Mouse (Mus musculus): ENCODE measurements around the gene Sult2b1. TPM values are rescaled to one million over a fixed set of nuclear protein-coding genes. Genes with fewer than 3 reads are reported as not detected.

The Sult2b1 gene
- polyA plus RNA-seq, 1 experiment from 2014 or later, result 2.9 TPM

DNA sequence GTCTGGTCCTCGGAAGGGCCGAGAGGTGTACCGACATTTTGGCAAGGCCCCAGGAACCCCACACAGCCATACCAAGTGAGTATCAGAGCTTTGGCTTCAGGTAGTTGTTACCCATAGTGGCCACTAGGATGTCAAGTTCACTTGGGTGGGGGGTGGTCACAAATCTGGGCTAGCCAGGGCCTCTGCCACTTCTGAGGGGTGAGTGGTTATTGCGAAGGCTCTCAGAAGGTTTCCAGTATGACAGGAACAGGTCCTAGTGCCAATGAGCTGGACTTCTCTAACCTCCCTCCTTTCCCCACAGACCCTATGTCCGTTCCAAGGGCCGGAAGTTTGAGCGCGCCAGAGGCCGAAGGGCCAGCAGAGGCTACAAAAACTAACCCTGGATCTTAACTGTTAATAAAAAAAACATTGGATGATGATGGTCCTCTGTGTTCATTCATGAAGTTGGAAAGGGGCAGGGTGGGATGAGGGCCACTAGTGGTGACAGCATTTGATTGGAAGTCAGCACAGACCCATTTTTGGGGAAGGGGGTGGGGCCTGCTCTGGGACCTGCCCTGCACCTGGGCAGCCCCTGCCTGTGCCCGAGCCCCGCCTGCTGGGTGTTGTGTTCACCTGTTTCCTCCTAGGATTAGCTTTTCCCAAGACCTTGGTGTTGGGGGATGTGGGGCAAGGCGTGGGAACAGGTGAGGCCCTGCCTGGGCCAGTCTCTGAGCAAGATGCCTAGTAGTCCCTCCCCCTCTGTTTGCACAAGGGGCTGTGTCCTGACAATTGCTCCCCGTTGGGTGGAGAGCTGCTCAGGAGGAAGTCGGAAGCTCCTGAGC, 63.8 kb downstream of the Sult2b1 start, which contains the start of gene Fam83e:
Gene Fam83e (plus strand): TSS at position 800 of the 821 bp plus-strand sequence.
- H3K9ac ChIP-seq, result peak within 1 kb of the TSS; percentile 21
- peak; percentile 82 for ATAC-seq
- H3K27ac ChIP-seq, result peak within 1 kb of the TSS; percentile 59
- peak within 1 kb of the TSS; percentile 71 for H3K4me3 ChIP-seq (replicated peaks)
- H3K27me3 ChIP-seq (replicated peaks), result no peaks in the 10 kb centered on the region
- H3K4me2 ChIP-seq (replicated peaks), result peak within 1 kb of the TSS; percentile 76
- peaks cover 37% of the 10 kb centered on the region for H3K4me1 ChIP-seq (replicated peaks)
- WGBS, result 66% methylated on average over 14 of the region's 14 CpGs
- H3K36me3 ChIP-seq, result peaks cover 34% of the 10 kb centered on the region
- H3K9me3 ChIP-seq, result no peaks in the 10 kb centered on the region

- no peak for ATAC-seq
- Histone ChIP-seq H3K27me3 (replicated peaks) (no peaks in the 10 kb centered on the region), H3K9ac (peak overlapping the region; percentile 91), H3K4me1 (replicated peaks) (peaks cover 34% of the 10 kb centered on the region), H3K9me3 (no peaks in the 10 kb centered on the region), H3K4me3 (replicated peaks) (peak overlapping the region; percentile 71), H3K4me2 (replicated peaks) (peak overlapping the region; percentile 76), H3K27ac (peak overlapping the region; percentile 41; the same call in 1 of the 2 replicates), H3K36me3 (peaks cover 27% of the 10 kb centered on the region)
- 88% methylated on average over 16 of the region's 16 CpGs for WGBS
Observed at GRCm38 (mm10) chr7:45719738-45720412, 64.6 kb downstream of the Sult2b1 start.

DNA sequence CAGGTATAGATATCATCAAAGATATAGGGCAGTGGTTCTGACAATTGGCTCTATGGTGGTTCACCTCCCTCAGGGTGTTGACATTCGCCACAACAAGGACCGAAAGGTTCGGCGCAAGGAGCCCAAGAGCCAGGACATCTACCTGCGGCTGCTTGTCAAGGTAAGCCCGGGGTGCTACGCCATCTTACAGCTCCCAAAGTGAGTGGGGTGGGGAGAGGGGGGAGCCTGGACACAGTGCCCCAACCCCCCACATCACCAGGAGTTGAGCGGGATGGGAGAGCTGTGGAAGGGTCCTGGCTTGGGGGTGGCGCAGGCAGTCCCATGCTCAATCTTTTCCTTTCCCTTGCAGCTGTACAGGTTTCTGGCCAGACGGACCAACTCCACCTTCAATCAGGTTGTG, 65.3 kb downstream of the Sult2b1 start:
- WGBS, result 68% methylated on average over 10 of the region's 10 CpGs
- peaks cover 21% of the 10 kb centered on the region for H3K36me3 ChIP-seq
- peak overlapping the region; percentile 91 for H3K9ac ChIP-seq
- H3K27ac ChIP-seq, result 0 out of 2 replicates have a peak overlapping the region, but pooled peaks have one; percentile 41
- H3K9me3 ChIP-seq, result no peaks in the 10 kb centered on the region
- peak overlapping the region; percentile 71 for H3K4me3 ChIP-seq (replicated peaks)
- no peaks in the 10 kb centered on the region for H3K27me3 ChIP-seq (replicated peaks)
- H3K4me1 ChIP-seq (replicated peaks), result peaks cover 39% of the 10 kb centered on the region
- peak overlapping the region; percentile 76 for H3K4me2 ChIP-seq (replicated peaks)
- no peak for ATAC-seq

- no peak for ATAC-seq
- H3K4me3 ChIP-seq (replicated peaks), result peak overlapping the region; percentile 71
- no peaks in the 10 kb centered on the region for H3K27me3 ChIP-seq (replicated peaks)
- H3K4me2 ChIP-seq (replicated peaks), result peak overlapping the region; percentile 76
- no peaks in the 10 kb centered on the region for H3K9me3 ChIP-seq
- H3K9ac ChIP-seq, result peak overlapping the region; percentile 91
- WGBS, result under 1% methylated on average over 20 of the region's 20 CpGs
- peaks cover 16% of the 10 kb centered on the region for H3K36me3 ChIP-seq
- H3K27ac ChIP-seq, result peak overlapping the region; percentile 90
- H3K4me1 ChIP-seq (replicated peaks), result peaks cover 45% of the 10 kb centered on the region
Observed at GRCm38 (mm10) chr7:45718331-45718730, 66.1 kb downstream of the Sult2b1 start.

DNA sequence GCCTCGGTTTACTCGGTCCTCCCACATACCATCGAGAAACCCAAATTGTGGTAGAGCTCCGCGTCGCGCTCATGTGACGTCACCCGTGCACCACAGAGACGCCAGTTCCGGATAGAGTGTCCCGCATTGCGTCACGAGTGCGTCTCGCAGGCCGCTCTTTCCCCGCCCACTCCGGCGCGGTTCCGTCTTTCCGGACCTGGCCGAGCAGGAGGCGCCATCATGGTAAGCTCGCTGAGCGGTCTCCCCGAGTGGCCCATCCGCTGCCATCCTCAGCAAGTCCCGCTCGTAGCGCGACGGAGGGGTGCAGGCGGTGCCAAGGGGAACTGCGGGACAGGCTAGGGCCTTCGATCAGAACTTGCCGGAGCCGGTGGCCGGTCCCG, 66.6 kb downstream of the Sult2b1 start, which contains the start of gene Sphk2:
Gene Sphk2 (minus strand): TSS at position 85 of the 380 bp plus-strand sequence.
- Histone ChIP-seq H3K9me3 (no peaks in the 10 kb centered on the region), H3K4me3 (replicated peaks) (peak within 1 kb of the TSS; percentile 71), H3K36me3 (peaks cover 20% of the 10 kb centered on the region), H3K4me1 (replicated peaks) (peaks cover 50% of the 10 kb centered on the region), H3K4me2 (replicated peaks) (peak within 1 kb of the TSS; percentile 83), H3K27ac (peak within 1 kb of the TSS; percentile 90), H3K9ac (peak within 1 kb of the TSS; percentile 91), H3K27me3 (replicated peaks) (no peaks in the 10 kb centered on the region)
- under 1% methylated on average over 41 of the region's 41 CpGs for WGBS
- ATAC-seq, result peak; percentile 58

GRCm38 (mm10) chr7:45716952-45717917, 67.2 kb downstream of the Sult2b1 start:
- H3K4me1 ChIP-seq (replicated peaks), result peaks cover 51% of the 10 kb centered on the region

GRCm38 (mm10) chr7:45716460-45716857, 68.0 kb downstream of the Sult2b1 start:
- no peaks in the 10 kb centered on the region for H3K27me3 ChIP-seq (replicated peaks)
- peaks cover 26% of the 10 kb centered on the region for H3K36me3 ChIP-seq
- peak overlapping the region; percentile 83 for H3K4me2 ChIP-seq (replicated peaks)
- peak overlapping the region; percentile 71; the same call in 1 of the 2 replicates for H3K4me3 ChIP-seq (replicated peaks)
- 89% methylated on average over 3 of the region's 3 CpGs for WGBS
- H3K4me1 ChIP-seq (replicated peaks), result peaks cover 52% of the 10 kb centered on the region
- no peak for ATAC-seq
- H3K9ac ChIP-seq, result peak overlapping the region; percentile 77; the same call in 1 of the 2 replicates
- no peak overlapping the region for H3K27ac ChIP-seq
- no peaks in the 10 kb centered on the region for H3K9me3 ChIP-seq

More at GRCm38 (mm10) chr7:45716952-45717917, 67.2 kb downstream of the Sult2b1 start:
- H3K9ac ChIP-seq, result peak overlapping the region; percentile 77
- peaks cover 18% of the 10 kb centered on the region for H3K36me3 ChIP-seq
- no peaks in the 10 kb centered on the region for H3K9me3 ChIP-seq
- H3K27ac ChIP-seq, result peak overlapping the region; percentile 89
- no peaks in the 10 kb centered on the region for H3K27me3 ChIP-seq (replicated peaks)
- H3K4me3 ChIP-seq (replicated peaks), result peak overlapping the region; percentile 71
- no peak for ATAC-seq
- WGBS, result 8% methylated on average over 31 of the region's 31 CpGs
- peak overlapping the region; percentile 83 for H3K4me2 ChIP-seq (replicated peaks)

DNA sequence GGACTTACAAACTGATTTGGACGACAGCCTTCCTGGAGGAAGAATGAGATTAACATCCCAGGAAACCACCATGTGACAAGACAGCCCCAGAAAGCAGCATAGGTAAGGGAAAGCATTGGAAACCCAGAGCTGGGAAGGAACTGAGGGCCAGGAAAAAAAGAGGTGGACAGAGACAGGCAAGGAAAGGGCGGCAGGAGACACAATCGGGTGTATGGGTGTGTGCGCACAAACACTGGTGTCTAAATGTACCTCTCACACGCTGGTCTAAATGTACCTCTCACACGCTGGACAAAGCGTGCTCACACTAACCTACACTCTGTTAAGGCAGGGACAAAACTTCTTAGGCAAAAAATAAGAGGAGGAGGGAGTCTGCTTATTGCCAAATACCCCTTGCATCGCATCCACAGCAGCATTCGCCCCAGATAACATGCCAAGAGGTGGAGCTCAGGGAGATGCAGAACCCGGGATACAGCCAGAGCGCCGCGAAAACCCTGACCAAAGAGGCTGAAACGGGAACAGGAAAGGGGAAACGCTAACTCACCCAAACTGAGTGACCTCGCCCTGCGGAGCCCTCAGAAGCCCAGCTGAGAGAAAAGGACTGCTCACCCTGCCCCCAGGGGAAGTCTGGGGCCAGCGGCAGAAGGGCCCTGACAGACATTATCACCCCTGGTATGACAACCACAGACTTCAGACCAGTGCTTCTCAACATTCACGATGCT, 68.6 kb downstream of the Sult2b1 start:
- Histone ChIP-seq H3K4me2 (replicated peaks) (peak overlapping the region; percentile 83), H3K9me3 (no peaks in the 10 kb centered on the region), H3K27ac (peak overlapping the region; percentile 95; the same call in 1 of the 2 replicates), H3K27me3 (replicated peaks) (no peaks in the 10 kb centered on the region), H3K9ac (peak overlapping the region; percentile 77), H3K36me3 (peaks cover 30% of the 10 kb centered on the region), H3K4me1 (replicated peaks) (peaks cover 54% of the 10 kb centered on the region), H3K4me3 (replicated peaks) (peak overlapping the region; percentile 71)
- WGBS, result 80% methylated on average over 19 of the region's 19 CpGs
- no peak for ATAC-seq

DNA sequence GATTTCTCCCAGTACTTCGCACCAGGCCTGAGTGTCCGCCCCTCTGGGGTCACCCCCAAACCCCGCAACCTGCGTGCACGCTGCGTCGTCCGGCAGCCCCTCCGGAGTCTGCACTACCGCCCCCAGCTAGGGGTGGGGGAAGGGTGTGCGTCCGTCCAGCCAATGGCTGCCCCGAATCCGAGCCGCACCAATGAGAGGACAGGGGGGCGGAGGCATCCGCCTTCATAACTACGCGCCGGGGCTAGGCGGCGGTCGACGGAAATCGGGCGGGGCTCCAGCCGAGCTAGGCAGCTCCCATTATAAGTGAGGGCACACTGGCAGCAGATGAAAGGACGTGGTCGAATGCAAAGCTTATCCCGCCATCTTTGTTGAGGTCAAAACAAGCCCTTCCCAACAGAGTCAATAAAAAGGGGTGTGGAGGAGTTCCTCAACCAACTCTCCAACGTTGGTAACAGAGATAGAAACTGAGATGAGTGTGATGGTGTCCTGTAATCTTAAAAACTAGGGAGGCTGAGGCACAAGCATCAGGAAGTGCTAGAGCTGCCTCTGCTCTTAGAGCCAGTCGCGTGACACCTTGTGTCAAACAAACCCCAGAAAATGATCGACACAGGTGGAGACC, 69.3 kb downstream of the Sult2b1 start, which contains the start of gene Rpl18:
Gene Rpl18 (plus strand): TSS at position 368 of the 619 bp plus-strand sequence.
- Histone ChIP-seq H3K4me2 (replicated peaks) (peak within 1 kb of the TSS; percentile 83), H3K4me1 (replicated peaks) (peaks cover 59% of the 10 kb centered on the region), H3K27me3 (replicated peaks) (no peaks in the 10 kb centered on the region), H3K9ac (peak within 1 kb of the TSS; percentile 77), H3K9me3 (no peaks in the 10 kb centered on the region), H3K36me3 (peaks cover 32% of the 10 kb centered on the region), H3K4me3 (replicated peaks) (peak within 1 kb of the TSS; percentile 71), H3K27ac (peak within 1 kb of the TSS; percentile 95)
- 5% methylated on average over 34 of the region's 34 CpGs for WGBS
- ATAC-seq, result peak; percentile 89

DNA sequence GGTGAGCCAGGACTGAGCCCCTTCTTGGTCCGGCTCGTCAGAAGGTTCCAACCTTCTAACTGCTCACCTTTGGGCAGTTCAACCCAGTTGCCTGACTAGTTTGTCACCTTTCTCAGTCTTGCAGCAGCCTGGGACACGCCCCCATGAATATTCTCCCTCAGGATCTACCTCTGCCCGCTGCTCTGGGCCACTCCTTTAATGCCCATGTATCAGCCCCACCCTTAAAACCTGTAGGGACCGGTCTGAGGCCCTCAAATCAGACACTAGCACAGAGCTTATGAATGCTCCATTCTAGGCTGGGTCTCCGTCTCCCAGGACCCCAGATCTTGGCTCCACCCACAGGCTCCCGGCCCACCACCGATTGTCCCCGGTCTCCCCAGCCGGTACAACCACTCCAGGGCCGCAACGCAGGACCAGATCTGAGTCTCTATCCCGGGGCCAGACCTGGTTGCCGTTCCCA, 69.8 kb downstream of the Sult2b1 start:
- 5% methylated on average over 14 of the region's 14 CpGs for WGBS
- peaks cover 27% of the 10 kb centered on the region for H3K36me3 ChIP-seq
- H3K27ac ChIP-seq, result peak overlapping the region; percentile 95
- H3K9ac ChIP-seq, result peak overlapping the region; percentile 72
- peak; percentile 77 for ATAC-seq
- H3K9me3 ChIP-seq, result no peaks in the 10 kb centered on the region
- H3K4me2 ChIP-seq (replicated peaks), result peak overlapping the region; percentile 83
- H3K4me3 ChIP-seq (replicated peaks), result peak overlapping the region; percentile 71
- H3K27me3 ChIP-seq (replicated peaks), result no peaks in the 10 kb centered on the region
- peaks cover 59% of the 10 kb centered on the region for H3K4me1 ChIP-seq (replicated peaks)

All from intestine, embryonic 15.5 days (tissue).